Mouse (Mus musculus) E14TG2a.4 (cell line): ENCODE measurements around the gene Nt5c2.

Source experiments
- CTCF ChIP-seq: conservative IDR thresholded peaks from 2 replicates; pipeline ENCODE4 v1.5.1; 2014; ENCODE audit warnings: low read length
- POU5F1 ChIP-seq: IDR thresholded peaks from 2 replicates; pipeline ENCODE4 v1.6.1; 2014; ENCODE audit warnings: low read length, borderline replicate concordance

DNA sequence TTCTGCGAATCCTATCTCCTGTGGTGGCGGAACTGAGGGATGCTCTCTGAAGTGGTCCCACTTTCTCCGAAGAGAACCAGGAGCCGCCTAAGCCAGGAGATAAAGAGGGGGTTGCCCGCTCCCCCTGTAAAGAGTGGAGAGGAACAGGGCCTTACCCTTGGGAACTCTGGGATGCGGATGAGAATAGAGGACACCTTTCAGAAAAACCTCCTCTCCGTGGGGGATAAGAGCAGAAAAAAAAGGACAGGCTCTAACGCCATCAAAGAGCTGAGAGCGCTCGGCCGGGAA lies 850 bp downstream of the Nt5c2 start:
- TF ChIP-seq CTCF: no peak
- TF ChIP-seq POU5F1: no peak
